Mouse (Mus musculus) liver, embryonic 16.5 days (tissue): ENCODE measurements around the gene Mettl9. TPM values are rescaled to one million over a fixed set of nuclear protein-coding genes. Genes with fewer than 3 reads are reported as not detected.

Experiments used
- ATAC-seq: fragments of 200-750 bp; cut with Nextera tagmentation; 2 replicates; pipeline ENCODE4 v1.8.0; 2017; ENCODE audit warnings: low read depth, mild to moderate bottlenecking, moderate number of reproducible peaks, moderate library complexity
- H3K27ac ChIP-seq: fragments of 300-500 bp; sonication (generic); 2 replicates; pipeline ENCODE4 v1.5.1; 2014; ENCODE audit warnings: mild to moderate bottlenecking, low read length
- H3K27me3 ChIP-seq: fragments of 300-500 bp; sonication (generic); 2 replicates; pipeline ENCODE4 v1.6.1; 2014; ENCODE audit warnings: low read depth, low read length, mixed read lengths; ENCODE audit not compliant: control insufficient read depth, insufficient read depth
- H3K36me3 ChIP-seq: fragments of 300-500 bp; sonication (generic); 2 replicates; pipeline ENCODE4 v1.6.1; 2014; ENCODE audit warnings: mild to moderate bottlenecking; ENCODE audit not compliant: control insufficient read depth, insufficient read depth
- H3K4me1 ChIP-seq: fragments of 300-500 bp; sonication (generic); 2 replicates; pipeline ENCODE4 v1.6.1; 2014; ENCODE audit warnings: low read depth, low read length, mixed read lengths; ENCODE audit not compliant: control insufficient read depth
- H3K4me2 ChIP-seq: fragments of 300-500 bp; sonication (generic); 2 replicates; pipeline ENCODE4 v1.6.1; 2014; ENCODE audit warnings: low read depth, low read length, mixed read lengths
- H3K4me3 ChIP-seq: fragments of 300-500 bp; sonication (generic); 2 replicates; pipeline ENCODE4 v1.5.1; 2014; ENCODE audit warnings: low read depth, mild to moderate bottlenecking, low read length
- H3K9ac ChIP-seq: fragments of 300-500 bp; sonication (generic); 2 replicates; pipeline ENCODE4 v1.6.1; 2014; ENCODE audit warnings: low read depth, low read length
- H3K9me3 ChIP-seq: fragments of 300-500 bp; sonication (generic); replicated peaks from 2 replicates; pipeline ENCODE4 v1.6.1; 2016; ENCODE audit warnings: low read length; ENCODE audit not compliant: control insufficient read depth
- WGBS: fragments of 180-500 bp; shearing (Covaris S2); extraction: QIAGEN DNeasy Blood & Tissue Kit; methylation state at CpG from one replicate; pipeline ENCODE4 v1.1.7; 2014; ENCODE audit not compliant: insufficient replicate concordance; 5-methylcytosine and 5-hydroxymethylcytosine counted together
- polyA plus RNA-seq: library from polyadenylated mRNA; unstranded; fragments of >200 nt; fragmentation: Nextera tagmentation; extraction: Ambion mirVana; gene quantifications from 2 replicates; pipeline ENCODE4 v1.2.1, GENCODE M21; 2015

The Mettl9 gene
- polyA plus RNA-seq, 1 experiment from 2014 or later = 36.7 TPM

DNA sequence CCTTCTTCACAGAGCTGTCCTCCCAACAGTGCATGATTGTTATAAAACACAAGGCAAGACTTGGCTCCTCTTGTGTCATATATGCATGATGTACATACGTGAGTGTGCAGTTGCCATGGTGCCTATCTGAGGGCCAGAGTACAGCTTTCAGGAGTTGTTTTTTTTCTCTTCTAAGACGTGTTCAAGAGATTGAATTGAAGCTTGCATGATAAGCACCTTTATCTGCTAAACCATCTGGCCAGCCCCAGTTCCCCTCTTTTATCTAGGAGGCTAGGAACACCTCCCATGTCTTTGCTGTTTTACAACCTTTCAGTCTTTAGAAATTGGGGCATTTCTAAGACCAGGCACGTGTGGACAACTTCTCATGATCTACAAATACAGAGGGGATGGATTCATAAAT lies 77.5 kb downstream of the Mettl9 start:
- Histone ChIP-seq H3K4me2 (no peak overlapping the region), H3K4me3 (no peak overlapping the region), H3K9me3 (no peaks in the 10 kb centered on the region), H3K27ac (no peak overlapping the region), H3K27me3 (no peaks in the 10 kb centered on the region), H3K9ac (no peak overlapping the region), H3K4me1 (peaks cover 2% of the 10 kb centered on the region; the same call in 1 of the 2 replicates), H3K36me3 (no peaks in the 10 kb centered on the region)
- WGBS = 22% methylated on average over 3 of the region's 3 CpGs
- peak; percentile 50; the same call in 1 of the 2 replicates for ATAC-seq

DNA sequence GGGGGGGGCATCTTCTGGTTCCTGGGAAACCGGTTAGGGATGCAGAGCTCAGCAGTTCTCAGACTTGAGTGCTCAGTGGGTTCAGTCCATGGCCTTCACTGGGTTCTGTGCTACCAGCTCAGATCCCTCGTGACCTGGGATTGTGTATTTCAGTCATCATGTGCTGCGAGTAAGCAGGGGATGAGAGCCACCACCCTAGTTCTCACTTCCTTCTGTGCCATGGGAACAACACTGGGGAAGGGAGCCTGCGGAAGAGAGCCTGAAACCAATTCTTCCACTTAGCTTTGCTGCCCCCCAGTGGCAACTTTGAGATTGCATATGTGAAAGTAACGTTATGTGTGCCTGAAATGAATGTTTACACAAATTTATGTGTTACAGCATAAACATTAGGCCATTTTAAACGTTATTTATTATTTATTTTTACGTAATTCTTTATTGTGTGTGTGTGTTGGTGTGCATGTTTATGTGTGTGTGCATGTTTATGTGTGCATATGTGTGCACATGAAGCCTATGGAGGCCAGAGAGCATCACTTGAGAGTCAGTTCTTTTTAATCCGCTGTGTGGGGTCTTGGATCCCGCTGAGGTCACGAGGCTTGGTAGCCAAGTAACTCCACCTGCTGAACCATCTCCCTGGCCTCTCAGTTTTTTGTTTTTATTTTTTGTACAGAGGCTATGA lies 86.0 kb downstream of the Mettl9 start:
- Histone ChIP-seq H3K4me2 (no peak overlapping the region), H3K4me1 (no peaks in the 10 kb centered on the region), H3K27me3 (no peaks in the 10 kb centered on the region), H3K9me3 (no peaks in the 10 kb centered on the region), H3K4me3 (no peak overlapping the region), H3K27ac (no peak overlapping the region), H3K9ac (no peak overlapping the region), H3K36me3 (no peaks in the 10 kb centered on the region)
- peak; percentile 39; the same call in 1 of the 2 replicates for ATAC-seq
- 11% methylated on average over 10 of the region's 10 CpGs for WGBS

Other genes starting within 250 kb of the Mettl9 start
- not detected in 2 replicates for gene Gm5737, start 222.1 kb upstream of the Mettl9 start, polyA plus RNA-seq
- 46.5 and 52.1 TPM in 2 replicates for gene Eef2k, start 191.6 kb upstream of the Mettl9 start, polyA plus RNA-seq
- 10.1 and 10.4 TPM in 2 replicates for gene Polr3e, start 116.7 kb upstream of the Mettl9 start, polyA plus RNA-seq
- 47.9 and 51.5 TPM in 2 replicates for gene Cdr2, start 52.1 kb upstream of the Mettl9 start, polyA plus RNA-seq
- gene Mfsd13b, start 51.9 kb upstream of the Mettl9 start, polyA plus RNA-seq = not detected in 2 replicates
- 14.9 and 15.5 TPM in 2 replicates for gene Igsf6, start 40.1 kb downstream of the Mettl9 start, polyA plus RNA-seq
- gene Otoa, start 47.2 kb downstream of the Mettl9 start, polyA plus RNA-seq = 0.04 and 0.05 TPM in 2 replicates